Mouse (Mus musculus) adrenal gland, postnatal 25 days (tissue): Measurements from ENCODE around the gene Gm6685. TPM values are rescaled to one million over a fixed set of nuclear protein-coding genes. Genes with fewer than 3 reads are reported as not detected.
"Not testable (repeated sequence)": the region's sequence is repeated elsewhere in the genome, so short reads cannot be mapped to it uniquely, and the experiment has no call there.

Source experiments
- DNase-seq: peaks from one replicate; pipeline ENCODE4 v3.0.0; 2021; ENCODE audit warnings: mixed read lengths
- long read RNA-seq: library from polyadenylated mRNA; stranded (forward); transcript quantifications from one replicate; pipeline ENCODE4 v2.0.0, GENCODE M21; 2021
- total RNA-seq: library from RNA; stranded (reverse); gene quantifications from 2 replicates; pipeline ENCODE4 v1.2.3, GENCODE M21; 2021

Gene Gm6685
- 5.3 and 7.1 TPM in 2 replicates for total RNA-seq
- long read RNA-seq: 0 reads

GRCm38 (mm10) chr11:28339224-28340150 is at the start of gene Gm6685:
Gm6685 (minus strand) TSS chr11:28339867.
- not testable (repeated sequence) for DNase-seq

- DNase-seq: no peak
Observed at GRCm38 (mm10) chr11:28375891-28376290, 36.2 kb upstream of the Gm6685 start.

- no peak for DNase-seq
Observed at GRCm38 (mm10) chr11:28374636-28375035, 35.0 kb upstream of the Gm6685 start.

GRCm38 (mm10) chr11:28371381-28371780 is 31.7 kb upstream of the Gm6685 start:
- not testable (repeated sequence) for DNase-seq

- DNase-seq: no peak
Observed at GRCm38 (mm10) chr11:28365929-28366244, 26.2 kb upstream of the Gm6685 start.

- peak; percentile 84 for DNase-seq
Observed at GRCm38 (mm10) chr11:28365209-28365928, 25.7 kb upstream of the Gm6685 start.

- DNase-seq: no peak
Observed at GRCm38 (mm10) chr11:28343465-28343864, 3.8 kb upstream of the Gm6685 start.

GRCm38 (mm10) chr11:28341887-28342286 is 2.2 kb upstream of the Gm6685 start:
- DNase-seq: no peak

GRCm38 (mm10) chr11:28327878-28328277 is 11.8 kb downstream of the Gm6685 start:
- DNase-seq: no peak

- no peak for DNase-seq
Observed at GRCm38 (mm10) chr11:28313396-28313795, 26.3 kb downstream of the Gm6685 start.

- no peak for DNase-seq
Observed at GRCm38 (mm10) chr11:28307723-28308122, 31.9 kb downstream of the Gm6685 start.

- no peak for DNase-seq
Observed at GRCm38 (mm10) chr11:28290440-28290839, 49.2 kb downstream of the Gm6685 start.

Other genes starting within 250 kb of the Gm6685 start
- 2.2 and 2.4 TPM in 2 replicates for gene Ccdc85a, start 244.5 kb upstream of the Gm6685 start, total RNA-seq